Mouse (Mus musculus): Measurements from ENCODE around the gene Podn.

The Podn gene

GRCm38 (mm10) chr4:107998641-107999332, 97.5 kb downstream of the Podn start:
- no peak for DNase-seq (ENCODE audit: low read depth)

- DNase-seq (ENCODE audit: low read depth) = no peak
These were observed 99.7 kb downstream of the Podn start for GRCm38 (mm10) chr4:107996418-107996986.

- DNase-seq (ENCODE audit: low read depth) = no peak
These were observed 100.5 kb downstream of the Podn start for GRCm38 (mm10) chr4:107995727-107996126.

- no peak for DNase-seq (ENCODE audit: low read depth)
These were observed 101.2 kb downstream of the Podn start for GRCm38 (mm10) chr4:107995011-107995410.

- DNase-seq (ENCODE audit: low read depth) = no peak
These were observed 104.4 kb downstream of the Podn start for GRCm38 (mm10) chr4:107991879-107992278.

GRCm38 (mm10) chr4:107990818-107991217, 105.4 kb downstream of the Podn start:
- no peak for DNase-seq (ENCODE audit: low read depth)

GRCm38 (mm10) chr4:107988931-107989330, 107.3 kb downstream of the Podn start:
- DNase-seq (ENCODE audit: low read depth) = no peak

GRCm38 (mm10) chr4:107986386-107987168, 109.7 kb downstream of the Podn start:
- no peak for DNase-seq (ENCODE audit: low read depth)

GRCm38 (mm10) chr4:107985812-107986211, 110.4 kb downstream of the Podn start:
- DNase-seq (ENCODE audit: low read depth) = no peak

- no peak for DNase-seq (ENCODE audit: low read depth)
These were observed 111.8 kb downstream of the Podn start for GRCm38 (mm10) chr4:107984282-107984981.

GRCm38 (mm10) chr4:107983717-107984116, 112.5 kb downstream of the Podn start:
- no peak for DNase-seq (ENCODE audit: low read depth)

GRCm38 (mm10) chr4:107980002-107980600, 116.1 kb downstream of the Podn start:
- no peak for DNase-seq (ENCODE audit: low read depth)

- DNase-seq (ENCODE audit: low read depth) = no peak
These were observed 116.7 kb downstream of the Podn start for GRCm38 (mm10) chr4:107979530-107979929.

- no peak for DNase-seq (ENCODE audit: low read depth)
These were observed 118.7 kb downstream of the Podn start for GRCm38 (mm10) chr4:107977593-107977992.

- DNase-seq (ENCODE audit: low read depth) = no peak
These were observed 121.2 kb downstream of the Podn start for GRCm38 (mm10) chr4:107975004-107975403.

- no peak for DNase-seq (ENCODE audit: low read depth)
These were observed 121.7 kb downstream of the Podn start for GRCm38 (mm10) chr4:107974527-107974926.

- DNase-seq (ENCODE audit: low read depth) = no peak
These were observed 125.1 kb downstream of the Podn start for GRCm38 (mm10) chr4:107971162-107971561.

GRCm38 (mm10) chr4:107969781-107970180, 126.5 kb downstream of the Podn start:
- no peak for DNase-seq (ENCODE audit: low read depth)

- DNase-seq (ENCODE audit: low read depth) = no peak
These were observed 128.1 kb downstream of the Podn start, which contains the start of gene Slc1a7 for GRCm38 (mm10) chr4:107967966-107968682. TSS of gene Slc1a7 (plus strand) at chr4:107968332.

- DNase-seq (ENCODE audit: low read depth) = no peak
These were observed 129.7 kb downstream of the Podn start for GRCm38 (mm10) chr4:107966416-107967109.
